In the genomic region with DNA sequence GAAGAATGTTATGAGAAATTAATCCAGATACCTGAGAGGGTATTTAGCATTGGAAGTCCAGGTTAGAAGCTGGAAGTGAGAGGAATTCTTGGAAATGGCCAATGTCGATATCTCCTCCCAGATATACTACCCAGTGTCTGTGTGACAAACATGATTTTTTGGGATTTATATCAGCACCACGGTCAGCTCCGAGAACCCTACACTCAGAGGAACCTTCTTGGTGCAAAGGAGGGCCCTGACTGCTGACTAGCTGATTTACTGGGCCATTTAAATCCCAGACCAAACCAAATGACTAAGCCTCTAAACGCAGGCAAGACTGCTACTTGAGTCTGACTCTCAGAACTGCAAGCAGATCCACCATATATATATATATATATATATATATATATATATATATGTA, we compare ENCODE assay signal across 19 mouse cellular contexts.
DNase-seq lines count a peak whose midpoint lies in the region; ATAC-seq and TF ChIP-seq lines count a peak whose summit lies in the region.
"Had no signal": no experiment of that assay in that cellular context is flagged by ENCODE, and none has a peak within 500 bp of the region (broad histone marks: within the 10 kb centered on the region; RNA-seq: fewer than 3 reads in every experiment).

No protein-coding gene starts in this region.

- H3K36me3 ChIP-seq in embryonic facial prominence, embryonic 11.5 days (replicated peaks; ENCODE audit: control insufficient read depth, insufficient read depth, low read depth, low read length) = no peaks in the 10 kb centered on the region
- H3K36me3 ChIP-seq in stomach, postnatal 0 days (ENCODE audit: control insufficient read depth, insufficient read depth, low read length) = no peaks in the 10 kb centered on the region
- H3K36me3 ChIP-seq: heart, embryonic 10.5 days; intestine, embryonic 15.5 days; limb, embryonic 13.5 days; stomach, embryonic 15.5 days had no signal

- peak; percentile 31 for DNase-seq in heart, postnatal 4 days
- no peak for DNase-seq in heart, postnatal 25 days (ENCODE audit: low spot score)
- peak; percentile 63 for DNase-seq in retina, embryonic 14.5 days (ENCODE audit: low spot score)
- no peak for DNase-seq in retina, postnatal 1 day
- DNase-seq in embryonic facial prominence, embryonic 11.5 days (ENCODE audit: low spot score) = peak; percentile 75
- no peak for DNase-seq in thymus, postnatal 25 days
- DNase-seq in cerebellum, postnatal 14 days = no peak
- DNase-seq in stomach, postnatal 0 days (ENCODE audit: low spot score) = no peak
- DNase-seq: gastrocnemius, postnatal 14 days; layer of hippocampus, postnatal 36 days; lung, adult 2 months; thymus, postnatal 14 days had no signal

- H3K9me3 ChIP-seq in embryonic facial prominence, embryonic 11.5 days (replicated peaks; ENCODE audit: control insufficient read depth, low read length) = no peaks in the 10 kb centered on the region
- H3K9me3 ChIP-seq in stomach, postnatal 0 days (ENCODE audit: control insufficient read depth, low read length) = no peaks in the 10 kb centered on the region
- H3K9me3 ChIP-seq: heart, embryonic 10.5 days; intestine, embryonic 15.5 days; limb, embryonic 13.5 days; megakaryocyte, embryonic 14.5 days; stomach, embryonic 15.5 days had no signal

- 57% methylated on average over 4 of the region's 4 CpGs for WGBS in embryonic facial prominence, embryonic 11.5 days
- 38% methylated on average over 4 of the region's 4 CpGs for WGBS in stomach, postnatal 0 days

- no peak for TF ChIP-seq EP300 in stomach, postnatal 0 days (optimal IDR thresholded peaks at IDR 0.05)

- H3K27me3 ChIP-seq in embryonic facial prominence, embryonic 11.5 days (ENCODE audit: control insufficient read depth, insufficient read depth, low read length) = no peaks in the 10 kb centered on the region
- H3K27me3 ChIP-seq in stomach, postnatal 0 days (ENCODE audit: control insufficient read depth, insufficient read depth, low read length) = no peaks in the 10 kb centered on the region
- H3K27me3 ChIP-seq: intestine, embryonic 15.5 days; limb, embryonic 13.5 days; megakaryocyte, embryonic 14.5 days; stomach, embryonic 15.5 days had no signal

- no peak for TF ChIP-seq CTCF in stomach, postnatal 0 days (IDR thresholded peaks at IDR 0.05; ENCODE audit: low read depth)

- H3K27ac ChIP-seq in embryonic facial prominence, embryonic 11.5 days (replicated peaks; ENCODE audit: low read depth, low read length) = no peak overlapping the region
- H3K27ac ChIP-seq in stomach, postnatal 0 days (replicated peaks) = no peak overlapping the region
- H3K27ac ChIP-seq: heart, embryonic 10.5 days; intestine, embryonic 15.5 days; limb, embryonic 13.5 days; stomach, embryonic 15.5 days had no signal

- H3K4me3 ChIP-seq in embryonic facial prominence, embryonic 11.5 days (ENCODE audit: low read depth, low read length) = no peak overlapping the region
- H3K4me3 ChIP-seq in stomach, postnatal 0 days (ENCODE audit: low read depth, low read length) = no peak overlapping the region
- H3K4me3 ChIP-seq: erythroblast, embryonic 14.5 days; heart, embryonic 10.5 days; intestine, embryonic 15.5 days; limb, embryonic 13.5 days; megakaryocyte, embryonic 14.5 days; stomach, embryonic 15.5 days had no signal

- H3K4me1 ChIP-seq in embryonic facial prominence, embryonic 11.5 days (ENCODE audit: control insufficient read depth, insufficient read depth, low read length) = 0 out of 2 replicates have a peak, but pooled peaks cover 6% of the 10 kb centered on the region
- no peaks in the 10 kb centered on the region for H3K4me1 ChIP-seq in stomach, postnatal 0 days (replicated peaks; ENCODE audit: control insufficient read depth, insufficient read depth)
- H3K4me1 ChIP-seq: intestine, embryonic 15.5 days; megakaryocyte, embryonic 14.5 days; stomach, embryonic 15.5 days had no signal

- no peak for ATAC-seq in embryonic facial prominence, embryonic 11.5 days (replicated peaks; ENCODE audit: insufficient number of reproducible peaks, low FRiP score, low TSS enrichment, low read depth)
- no peak for ATAC-seq in stomach, postnatal 0 days (ENCODE audit: low FRiP score, low TSS enrichment)
- ATAC-seq: forebrain, embryonic 16.5 days; intestine, embryonic 15.5 days had no signal

- no peak overlapping the region for H3K9ac ChIP-seq in embryonic facial prominence, embryonic 11.5 days (replicated peaks; ENCODE audit: low read length)
- H3K9ac ChIP-seq in stomach, postnatal 0 days (ENCODE audit: low read length) = no peak overlapping the region
- H3K9ac ChIP-seq: intestine, embryonic 15.5 days; limb, embryonic 13.5 days; stomach, embryonic 15.5 days had no signal

- intact Hi-C loops in heart, postnatal 25 days (cut with DNase I) = no loop called here

- H3K4me2 ChIP-seq in embryonic facial prominence, embryonic 11.5 days (ENCODE audit: low read depth, low read length) = no peak overlapping the region
- no peak overlapping the region for H3K4me2 ChIP-seq in stomach, postnatal 0 days (replicated peaks; ENCODE audit: low read depth)
- H3K4me2 ChIP-seq: intestine, embryonic 15.5 days; limb, embryonic 13.5 days; stomach, embryonic 15.5 days had no signal

Comparison
In these comparisons a context has a peak if more than half of its experiments do, and no peak if none do; other contexts are left out.
1. DNase-seq: peak in heart, postnatal 4 days (single experiment), retina, embryonic 14.5 days (single experiment) and embryonic facial prominence, embryonic 11.5 days (single experiment); none in heart, postnatal 25 days (single experiment), retina, postnatal 1 day (single experiment), thymus, postnatal 25 days (single experiment), cerebellum, postnatal 14 days (0 of 2) and stomach, postnatal 0 days (single experiment).